Mouse (Mus musculus) heart, postnatal 0 days (tissue): Measurements from ENCODE around the gene Zfp622. TPM values are rescaled to one million over a fixed set of nuclear protein-coding genes. Genes with fewer than 3 reads are reported as not detected.

Source experiments
- ATAC-seq: fragments of 200-750 bp; cut with Nextera tagmentation; 2 replicates; pipeline ENCODE4 v1.8.0; 2017; ENCODE audit warnings: low read depth, moderate number of reproducible peaks, moderate library complexity; ENCODE audit not compliant: insufficient read depth
- DNase-seq: peaks from one replicate; pipeline ENCODE4 v3.0.0-alpha.2; 2016; ENCODE audit warnings: low spot score
- H3K27ac ChIP-seq: fragments of 300-500 bp; sonication (generic); 2 replicates; pipeline ENCODE4 v1.5.1; 2014; ENCODE audit warnings: low read depth, mild to moderate bottlenecking
- H3K27me3 ChIP-seq: fragments of 300-500 bp; sonication (generic); 2 replicates; pipeline ENCODE4 v1.6.1; 2014; ENCODE audit warnings: low read length, mixed read lengths; ENCODE audit not compliant: control insufficient read depth, insufficient read depth
- H3K36me3 ChIP-seq: fragments of 300-500 bp; sonication (generic); replicated peaks from 2 replicates; pipeline ENCODE4 v1.6.1; 2014; ENCODE audit warnings: low read length, mixed read lengths; ENCODE audit not compliant: control insufficient read depth, insufficient read depth
- H3K4me1 ChIP-seq: fragments of 300-500 bp; sonication (generic); 2 replicates; pipeline ENCODE4 v1.6.1; 2014; ENCODE audit warnings: antibody characterized with exemption; ENCODE audit not compliant: control insufficient read depth, insufficient read depth
- H3K4me2 ChIP-seq: fragments of 300-500 bp; sonication (generic); 2 replicates; pipeline ENCODE4 v1.6.1; 2014; ENCODE audit warnings: low read depth, mild to moderate bottlenecking, low read length, moderate library complexity
- H3K4me3 ChIP-seq: fragments of 300-500 bp; sonication (generic); 2 replicates; pipeline ENCODE4 v1.5.1; 2014; ENCODE audit warnings: low read depth, low read length
- H3K9ac ChIP-seq: fragments of 300-500 bp; sonication (generic); replicated peaks from 2 replicates; pipeline ENCODE4 v1.6.1; 2014; ENCODE audit warnings: low read depth, low read length, mixed read lengths
- H3K9me3 ChIP-seq: fragments of 300-500 bp; sonication (generic); replicated peaks from 2 replicates; pipeline ENCODE4 v1.6.1; 2016; ENCODE audit warnings: low read length; ENCODE audit not compliant: control insufficient read depth
- CTCF ChIP-seq: IDR thresholded peaks from 2 replicates; pipeline ENCODE4 v1.5.1; 2016; ENCODE audit warnings: antibody characterized with exemption, control low read depth, low read depth
- EP300 ChIP-seq: IDR thresholded peaks from 2 replicates; pipeline ENCODE4 v1.6.1; 2016; ENCODE audit warnings: antibody characterized with exemption, low read depth
- WGBS: fragments of 180-500 bp; shearing (Covaris S2); extraction: QIAGEN DNeasy Blood & Tissue Kit; methylation state at CpG from one replicate; pipeline ENCODE4 v1.1.7; 2014; 5-methylcytosine and 5-hydroxymethylcytosine counted together
- polyA plus RNA-seq: library from polyadenylated mRNA; unstranded; fragments of >200 nt; fragmentation: Nextera tagmentation; extraction: Ambion mirVana; gene quantifications from 2 replicates; pipeline ENCODE4 v1.2.1, GENCODE M21; 2015
- total RNA-seq: library from RNA; depleted of rRNA; stranded (reverse); fragments of >200 nt; gene quantifications from 2 replicates; pipeline ENCODE4 v1.2.3, GENCODE M21; 2014; ENCODE audit warnings: low replicate concordance

The Zfp622 gene
- total and polyA plus RNA-seq, 2 experiments from 2014 or later: 9.2 to 11.0 TPM

DNA sequence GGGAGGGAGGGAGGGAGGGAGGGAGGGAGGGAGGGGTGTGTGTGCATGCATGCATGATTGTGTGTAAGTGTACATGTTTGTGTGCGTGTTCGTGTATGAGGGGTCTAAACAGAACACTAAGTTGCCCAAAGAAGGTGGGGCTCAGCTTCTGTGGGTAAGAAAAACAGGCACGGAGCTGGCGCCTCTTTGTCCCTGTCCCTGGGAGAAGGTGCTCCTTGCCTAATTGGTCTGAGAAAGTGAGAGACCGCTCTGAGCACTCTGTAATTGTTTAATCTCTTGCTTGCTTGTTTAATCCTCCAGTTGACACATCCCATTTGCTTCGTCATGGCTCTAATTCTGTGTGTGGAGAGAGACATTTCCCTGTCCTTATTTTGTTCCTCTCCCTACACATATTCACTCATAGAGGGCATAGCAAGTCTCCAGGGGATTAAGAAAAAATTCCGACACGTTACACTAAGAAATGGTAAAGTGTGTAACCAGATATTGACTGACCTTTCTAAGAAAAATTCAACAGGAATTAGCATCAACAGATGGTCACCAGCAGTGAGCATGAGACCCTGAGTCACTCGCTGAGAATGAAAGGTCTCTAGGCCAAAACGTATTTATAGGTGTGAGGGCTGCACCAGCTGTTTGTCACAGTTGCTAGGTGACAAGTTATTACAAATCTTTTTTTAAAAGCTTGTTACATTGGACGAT lies 27.6 kb upstream of the Zfp622 start:
- no peak for TF ChIP-seq CTCF
- TF ChIP-seq EP300: peak; percentile 52; the same call in 1 of the 2 replicates
- Histone ChIP-seq H3K4me3 (no peak overlapping the region), H3K27ac (peak overlapping the region; percentile 77), H3K9ac (no peak overlapping the region), H3K9me3 (no peaks in the 10 kb centered on the region), H3K36me3 (no peaks in the 10 kb centered on the region), H3K4me2 (peak overlapping the region; percentile 22), H3K4me1 (0 out of 2 replicates have a peak, but pooled peaks cover 25% of the 10 kb centered on the region), H3K27me3 (no peaks in the 10 kb centered on the region)
- WGBS: 32% methylated on average over 11 of the region's 11 CpGs
- ATAC-seq: peak; percentile 55
- peak; percentile 61 for DNase-seq

DNA sequence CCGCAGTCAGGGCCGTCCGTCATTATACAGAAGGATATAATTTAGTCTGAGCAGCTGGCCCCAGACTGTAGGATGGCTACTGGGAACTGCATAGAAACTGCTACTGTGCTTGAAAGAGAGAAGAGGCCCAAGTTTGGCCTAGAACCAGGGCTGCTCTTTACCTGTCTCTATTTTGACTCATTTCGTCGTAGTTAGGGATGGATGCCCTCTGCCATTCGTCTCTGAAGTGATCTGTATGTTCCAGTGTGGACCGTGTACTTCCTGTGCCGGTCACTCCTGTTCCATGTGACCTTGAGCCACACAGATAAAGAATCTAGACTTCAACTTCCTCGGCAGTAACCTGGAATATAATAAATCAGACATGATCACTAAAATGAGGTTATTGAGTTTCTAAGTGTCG lies 26.5 kb upstream of the Zfp622 start:
- DNase-seq: peak; percentile 5
- Histone ChIP-seq H3K27ac (peak overlapping the region; percentile 36), H3K9me3 (no peaks in the 10 kb centered on the region), H3K36me3 (no peaks in the 10 kb centered on the region), H3K9ac (0 out of 2 replicates have a peak overlapping the region, but pooled peaks have one; percentile 26), H3K4me1 (0 out of 2 replicates have a peak, but pooled peaks cover 25% of the 10 kb centered on the region), H3K4me3 (no peak overlapping the region), H3K4me2 (no peak overlapping the region), H3K27me3 (no peaks in the 10 kb centered on the region)
- no peak for ATAC-seq
- 47% methylated on average over 10 of the region's 10 CpGs for WGBS
- no peak for TF ChIP-seq CTCF
- no peak for TF ChIP-seq EP300

DNA sequence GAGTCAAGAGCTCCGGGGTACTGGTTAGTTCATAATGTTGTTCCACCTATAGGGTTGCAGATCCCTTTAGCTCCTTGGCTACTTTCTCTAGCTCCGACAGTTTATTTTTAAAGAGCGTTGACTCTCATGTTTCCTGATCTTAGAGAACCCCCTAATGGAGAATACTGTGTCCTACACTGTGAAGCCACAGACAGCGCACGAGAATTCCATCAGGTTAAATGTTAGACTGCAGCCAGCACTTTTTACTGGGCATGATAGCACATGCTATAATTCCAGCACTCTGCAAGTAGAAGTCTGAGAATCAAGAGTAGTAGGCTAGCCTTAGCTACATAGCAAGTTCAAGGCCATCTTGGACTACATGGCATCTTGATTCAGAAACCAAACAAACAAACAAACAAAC lies 24.8 kb upstream of the Zfp622 start:
- Histone ChIP-seq H3K4me3 (no peak overlapping the region), H3K27me3 (no peaks in the 10 kb centered on the region), H3K4me2 (no peak overlapping the region), H3K9me3 (no peaks in the 10 kb centered on the region), H3K36me3 (peaks cover 1% of the 10 kb centered on the region; the same call in 1 of the 2 replicates), H3K9ac (no peak overlapping the region), H3K27ac (no peak overlapping the region), H3K4me1 (peaks cover 25% of the 10 kb centered on the region; the same call in 1 of the 2 replicates)
- WGBS: 11% methylated on average over 4 of the region's 5 CpGs
- DNase-seq: peak; percentile 79
- TF ChIP-seq EP300: no peak
- peak; percentile 69 for TF ChIP-seq CTCF
- ATAC-seq: peak; percentile 79

DNA sequence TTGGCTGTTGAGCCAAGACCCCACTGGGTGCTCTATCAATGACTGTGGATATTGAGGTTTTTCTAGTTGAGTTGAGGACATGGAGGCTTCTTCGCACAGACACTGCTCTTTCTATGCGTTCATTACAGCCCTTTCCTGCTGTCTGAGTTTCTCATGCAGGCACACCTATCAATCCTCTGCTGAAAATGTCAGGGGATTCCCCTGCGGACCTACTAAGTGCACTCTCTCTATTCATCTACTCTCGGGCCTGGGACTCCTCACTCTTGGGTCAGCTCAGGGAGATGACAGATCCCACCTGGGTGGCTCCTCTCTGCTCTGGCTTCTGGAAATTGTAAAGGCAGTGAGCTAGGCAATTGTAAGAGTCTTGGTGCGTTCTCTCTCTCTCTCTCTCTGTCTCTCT lies 23.9 kb upstream of the Zfp622 start:
- Histone ChIP-seq H3K4me2 (no peak overlapping the region), H3K27me3 (no peaks in the 10 kb centered on the region), H3K9me3 (no peaks in the 10 kb centered on the region), H3K27ac (no peak overlapping the region), H3K9ac (no peak overlapping the region), H3K4me1 (peaks cover 20% of the 10 kb centered on the region; the same call in 1 of the 2 replicates), H3K4me3 (no peak overlapping the region), H3K36me3 (peaks cover 10% of the 10 kb centered on the region; the same call in 1 of the 2 replicates)
- 82% methylated on average over 5 of the region's 5 CpGs for WGBS
- TF ChIP-seq CTCF (no peak), EP300 (no peak)
- DNase-seq: peak; percentile 4
- no peak for ATAC-seq

DNA sequence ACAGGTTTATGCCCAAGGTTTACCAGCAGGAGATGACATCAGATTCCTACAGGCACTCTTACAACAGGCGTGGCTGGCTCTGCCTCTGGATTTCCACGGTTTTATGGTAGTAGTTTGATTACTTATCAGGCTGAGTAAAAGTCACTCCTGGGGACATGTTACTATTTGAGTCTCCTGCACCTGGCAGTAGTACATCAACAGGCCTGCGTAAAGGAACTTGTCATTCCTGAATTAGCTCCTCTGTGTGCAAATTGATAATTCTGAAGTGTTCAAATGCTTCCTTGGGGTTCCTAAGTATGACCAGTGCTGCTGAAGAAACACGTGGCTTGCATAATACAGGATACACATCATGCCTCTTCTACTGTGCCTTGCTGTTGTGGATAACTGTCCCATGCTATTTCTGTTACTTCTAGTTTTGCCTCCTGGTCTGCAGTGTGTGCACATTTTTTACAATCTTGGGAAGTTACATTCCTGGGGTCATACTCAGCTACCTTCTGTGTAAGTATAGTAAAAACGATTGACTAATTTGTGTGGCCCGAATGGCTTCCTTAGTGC lies 17.9 kb upstream of the Zfp622 start:
- Histone ChIP-seq H3K27me3 (no peaks in the 10 kb centered on the region), H3K9me3 (no peaks in the 10 kb centered on the region), H3K36me3 (peaks cover 29% of the 10 kb centered on the region), H3K4me1 (no peaks in the 10 kb centered on the region; the same call in 1 of the 2 replicates), H3K27ac (no peak overlapping the region), H3K4me2 (no peak overlapping the region), H3K4me3 (no peak overlapping the region), H3K9ac (no peak overlapping the region)
- ATAC-seq (no peak), DNase-seq (no peak)
- WGBS: 25% methylated on average over 6 of the region's 6 CpGs
- no peak for TF ChIP-seq CTCF
